Mouse (Mus musculus) erythroblast, embryonic 14.5 days (primary cell): ENCODE measurements around the gene Rnft1.

Source experiments
- GATA1 ChIP-seq: IDR thresholded peaks from 2 replicates; pipeline ENCODE4 v1.6.1; 2012; ENCODE audit warnings: low read length, inconsistent platforms, mixed read lengths
- TAL1 ChIP-seq: IDR thresholded peaks from 3 replicates; pipeline ENCODE4 v1.6.1; 2012; ENCODE audit warnings: low read length, inconsistent platforms, mixed read lengths

- no peak for TF ChIP-seq TAL1
- no peak for TF ChIP-seq GATA1
Measured at GRCm38 (mm10) chr11:86457545-86457944, 26.9 kb upstream of the Rnft1 start.
